8 mouse cellular contexts compared by ENCODE assay signal in genomic region chr9:56927191-56928012, GRCm38 (mm10). TPM values are rescaled to one million over a fixed set of nuclear protein-coding genes. Genes with fewer than 3 reads are reported as not detected.
DNase-seq lines count a peak whose midpoint lies in the region; ATAC-seq and TF ChIP-seq lines count a peak whose summit lies in the region.

No protein-coding gene starts in this region.

- peak overlapping the region; percentile 65 for H3K4me3 ChIP-seq in left cerebral cortex, adult 2 months
- H3K4me3 ChIP-seq in embryonic facial prominence, embryonic 13.5 days, result peak overlapping the region; percentile 59
- H3K4me3 ChIP-seq in megakaryocyte, embryonic 14.5 days (replicated peaks), result peak overlapping the region; percentile 95
- H3K4me3 ChIP-seq in stomach, postnatal 0 days (ENCODE audit: low read depth, low read length), result peak overlapping the region; percentile 67

- no peak for TF ChIP-seq EP300 in stomach, postnatal 0 days (optimal IDR thresholded peaks at IDR 0.05)

- TF ChIP-seq CTCF in left cerebral cortex, adult 2 months (IDR thresholded peaks at IDR 0.05), result no peak
- no peak for TF ChIP-seq CTCF in stomach, postnatal 0 days (IDR thresholded peaks at IDR 0.05; ENCODE audit: low read depth)

- H3K9me3 ChIP-seq in embryonic facial prominence, embryonic 13.5 days, result no peaks in the 10 kb centered on the region
- no peaks in the 10 kb centered on the region for H3K9me3 ChIP-seq in megakaryocyte, embryonic 14.5 days
- H3K9me3 ChIP-seq in stomach, postnatal 0 days (ENCODE audit: control insufficient read depth, low read length), result no peaks in the 10 kb centered on the region

- peak overlapping the region; percentile 80 for H3K27ac ChIP-seq in left cerebral cortex, adult 2 months
- H3K27ac ChIP-seq in embryonic facial prominence, embryonic 13.5 days, result peak overlapping the region; percentile 99
- H3K27ac ChIP-seq in stomach, postnatal 0 days (replicated peaks), result peak overlapping the region; percentile 96

- peak overlapping the region; percentile 74 for H3K4me2 ChIP-seq in embryonic facial prominence, embryonic 13.5 days
- H3K4me2 ChIP-seq in stomach, postnatal 0 days (replicated peaks; ENCODE audit: low read depth), result peak overlapping the region; percentile 89

- peaks cover 17% of the 10 kb centered on the region for H3K36me3 ChIP-seq in embryonic facial prominence, embryonic 13.5 days
- peaks cover 5% of the 10 kb centered on the region for H3K36me3 ChIP-seq in megakaryocyte, embryonic 14.5 days (replicated peaks; ENCODE audit: low read length)
- no peaks in the 10 kb centered on the region for H3K36me3 ChIP-seq in stomach, postnatal 0 days (ENCODE audit: control insufficient read depth, insufficient read depth, low read length)

- H3K9ac ChIP-seq in embryonic facial prominence, embryonic 13.5 days, result peak overlapping the region; percentile 78
- H3K9ac ChIP-seq in stomach, postnatal 0 days (ENCODE audit: low read length), result peak overlapping the region; percentile 82

- peaks cover 52% of the 10 kb centered on the region for H3K4me1 ChIP-seq in embryonic facial prominence, embryonic 13.5 days
- peaks cover 53% of the 10 kb centered on the region for H3K4me1 ChIP-seq in megakaryocyte, embryonic 14.5 days
- peaks cover 27% of the 10 kb centered on the region for H3K4me1 ChIP-seq in stomach, postnatal 0 days (replicated peaks; ENCODE audit: control insufficient read depth, insufficient read depth)

- peak in 1 of 2 experiments; percentile 18 for DNase-seq in left cerebral cortex, adult 2 months (ENCODE audit: extremely low spot score in 1 of 2, low spot score in 2 of 2)
- DNase-seq in left cerebral cortex, adult 9 months (ENCODE audit: low spot score in 2 of 2), result no peak
- peak; percentile 66 to 68 for DNase-seq in heart, postnatal 10 days
- peak; percentile 67 to 71 for DNase-seq in kidney, postnatal 36 days
- peak; percentile 53 for DNase-seq in stomach, postnatal 0 days (ENCODE audit: low spot score)
- DNase-seq in left cerebral cortex, adult 18-20 months (ENCODE audit: low spot score in 2 of 2), result no peak

- ATAC-seq in embryonic facial prominence, embryonic 13.5 days (ENCODE audit: insufficient number of reproducible peaks, insufficient read depth, low FRiP score, low TSS enrichment, low read depth), result no peak
- ATAC-seq in stomach, postnatal 0 days (ENCODE audit: low FRiP score, low TSS enrichment), result peak; percentile 13; the same call in 1 of the 2 replicates

- under 1% methylated on average over 35 of the region's 35 CpGs for WGBS in embryonic facial prominence, embryonic 13.5 days
- under 1% methylated on average over 35 of the region's 35 CpGs for WGBS in stomach, postnatal 0 days

- H3K27me3 ChIP-seq in embryonic facial prominence, embryonic 13.5 days, result no peaks in the 10 kb centered on the region
- H3K27me3 ChIP-seq in megakaryocyte, embryonic 14.5 days (replicated peaks), result peaks cover 73% of the 10 kb centered on the region
- H3K27me3 ChIP-seq in stomach, postnatal 0 days (ENCODE audit: control insufficient read depth, insufficient read depth, low read length), result no peaks in the 10 kb centered on the region

- intact Hi-C loops in left cerebral cortex, adult 2 months (cut with DNase I), result loop anchor here (1.0 kb wide), 2 partner anchors 36 to 204 kb away; no protein-coding TSS in a partner anchor
- intact Hi-C loops in heart, postnatal 10 days (cut with DNase I), result loop anchor here (1.0 to 5.0 kb wide), 4 partner anchors 23 to 203 kb away; partner anchors contain the start of genes Man2c1, Sin3a and Snupn

RNA-seq across cellular contexts. Expression of gene Snx33, which starts 0.8 kb away (rescaled TPM):
- 1 to 10 TPM; 5.8 to 7.3 TPM for total RNA-seq in left cerebral cortex, adult 2 months (2021)
- polyA plus RNA-seq in embryonic facial prominence, embryonic 13.5 days (2015; fragmentation: Nextera tagmentation; extraction: Ambion mirVana), result 11.5 and 13.1 TPM in 2 replicates
- total RNA-seq in heart, postnatal 10 days (2021), result 10 to 100 TPM; 11.5 to 13.1 TPM
- polyA plus RNA-seq in megakaryocyte, embryonic 14.5 days (2012; ENCODE audit: insufficient read depth, low replicate concordance), result 0.19 and 0.94 TPM in 2 replicates
- polyA plus RNA-seq in stomach, postnatal 0 days (2015; fragmentation: Nextera tagmentation; extraction: Ambion mirVana), result 5.5 and 6.4 TPM in 2 replicates
- total RNA-seq in left cerebral cortex, adult 18-20 months (2021), result 1 to 10 TPM; 6.8 to 7.4 TPM

RNA-seq across cellular contexts. Expression of gene Imp3, which starts 9.9 kb away (rescaled TPM):
- 10 to 100 TPM; 49.8 to 50.2 TPM for total RNA-seq in left cerebral cortex, adult 2 months (2021)
- 88.1 and 93.9 TPM in 2 replicates for polyA plus RNA-seq in embryonic facial prominence, embryonic 13.5 days (2015; fragmentation: Nextera tagmentation; extraction: Ambion mirVana)
- total RNA-seq in heart, postnatal 10 days (2021), result 10 to 100 TPM; 45.5 to 48.7 TPM
- polyA plus RNA-seq in megakaryocyte, embryonic 14.5 days (2012; ENCODE audit: insufficient read depth, low replicate concordance), result 42.0 and 92.2 TPM in 2 replicates
- polyA plus RNA-seq in stomach, postnatal 0 days (2015; fragmentation: Nextera tagmentation; extraction: Ambion mirVana), result 75.3 and 83.8 TPM in 2 replicates
- total RNA-seq in left cerebral cortex, adult 18-20 months (2021), result 10 to 100 TPM; 47.6 to 52.3 TPM

RNA-seq across cellular contexts. Expression of gene Snupn, which starts 23.3 kb away (rescaled TPM):
- 10 to 100 TPM; 13.5 to 16.3 TPM for total RNA-seq in left cerebral cortex, adult 2 months (2021)
- 26.9 and 31.8 TPM in 2 replicates for polyA plus RNA-seq in embryonic facial prominence, embryonic 13.5 days (2015; fragmentation: Nextera tagmentation; extraction: Ambion mirVana)
- 1 to 10 TPM; 8.8 to 9.1 TPM for total RNA-seq in heart, postnatal 10 days (2021)
- 1.3 and 2.5 TPM in 2 replicates for polyA plus RNA-seq in megakaryocyte, embryonic 14.5 days (2012; ENCODE audit: insufficient read depth, low replicate concordance)
- polyA plus RNA-seq in stomach, postnatal 0 days (2015; fragmentation: Nextera tagmentation; extraction: Ambion mirVana), result 13.8 and 14.0 TPM in 2 replicates
- total RNA-seq in left cerebral cortex, adult 18-20 months (2021), result 10 to 100 TPM; 16.1 to 16.7 TPM

Comparison
In these comparisons a context has a peak if more than half of its experiments do, and no peak if none do; other contexts are left out.
1. DNase-seq: peak in heart, postnatal 10 days (2 of 2), kidney, postnatal 36 days (2 of 2) and stomach, postnatal 0 days (single experiment); none in left cerebral cortex, adult 9 months (0 of 2) and left cerebral cortex, adult 18-20 months (0 of 2).
2. Peak in every context shown above with its lines, with median percentiles within 50 percentile points of each other: H3K27ac ChIP-seq and H3K4me3 ChIP-seq.